Mouse (Mus musculus): ENCODE results near the gene Impdh1.
A peak's percentile ranks its signal among the peaks of the same experiment; 100 is the strongest.

The Impdh1 gene

GRCm38 (mm10) chr6:29213436-29213835, 2.7 kb downstream of the Impdh1 start:
- no peak for DNase-seq (ENCODE audit: low read depth, low spot score)

- peak; percentile 66 for DNase-seq (ENCODE audit: low read depth, low spot score)
These were observed 4.2 kb downstream of the Impdh1 start for GRCm38 (mm10) chr6:29211806-29212492.

- no peak for DNase-seq (ENCODE audit: low read depth, low spot score)
These were observed 5.0 kb downstream of the Impdh1 start for GRCm38 (mm10) chr6:29211146-29211545.

- DNase-seq (ENCODE audit: low read depth, low spot score): no peak
These were observed 5.8 kb downstream of the Impdh1 start for GRCm38 (mm10) chr6:29210231-29210936.

- no peak for DNase-seq (ENCODE audit: low read depth, low spot score)
These were observed 8.0 kb downstream of the Impdh1 start for GRCm38 (mm10) chr6:29208178-29208577.

- no peak for DNase-seq (ENCODE audit: low read depth, low spot score)
These were observed 9.1 kb downstream of the Impdh1 start for GRCm38 (mm10) chr6:29207017-29207416.

GRCm38 (mm10) chr6:29206006-29206405, 10.2 kb downstream of the Impdh1 start:
- DNase-seq (ENCODE audit: low read depth, low spot score): no peak

GRCm38 (mm10) chr6:29204932-29205614, 11.1 kb downstream of the Impdh1 start:
- DNase-seq (ENCODE audit: low read depth, low spot score): no peak

GRCm38 (mm10) chr6:29203861-29204585, 12.1 kb downstream of the Impdh1 start:
- no peak for DNase-seq (ENCODE audit: low read depth, low spot score)

- DNase-seq (ENCODE audit: low read depth, low spot score): no peak
These were observed 13.1 kb downstream of the Impdh1 start for GRCm38 (mm10) chr6:29203096-29203495.

GRCm38 (mm10) chr6:29201988-29202387, 14.2 kb downstream of the Impdh1 start:
- DNase-seq (ENCODE audit: low read depth, low spot score): no peak

- DNase-seq (ENCODE audit: low read depth, low spot score): no peak
These were observed 14.8 kb downstream of the Impdh1 start for GRCm38 (mm10) chr6:29201341-29201740.

- DNase-seq (ENCODE audit: low read depth, low spot score): no peak
These were observed 15.7 kb downstream of the Impdh1 start for GRCm38 (mm10) chr6:29200496-29200895.

- no peak for DNase-seq (ENCODE audit: low read depth, low spot score)
These were observed 16.8 kb downstream of the Impdh1 start for GRCm38 (mm10) chr6:29199223-29199855.

GRCm38 (mm10) chr6:29198309-29199222, 17.6 kb downstream of the Impdh1 start:
- DNase-seq (ENCODE audit: low read depth, low spot score): peak; percentile 86

GRCm38 (mm10) chr6:29195846-29196698, 20.1 kb downstream of the Impdh1 start:
- DNase-seq (ENCODE audit: low read depth, low spot score): no peak

GRCm38 (mm10) chr6:29195146-29195545, 21.0 kb downstream of the Impdh1 start:
- no peak for DNase-seq (ENCODE audit: low read depth, low spot score)

GRCm38 (mm10) chr6:29193961-29194750, 22.0 kb downstream of the Impdh1 start:
- no peak for DNase-seq (ENCODE audit: low read depth, low spot score)

GRCm38 (mm10) chr6:29187936-29188335, 28.2 kb downstream of the Impdh1 start:
- no peak for DNase-seq (ENCODE audit: low read depth, low spot score)
